Mouse (Mus musculus) neural tube, embryonic 13.5 days (tissue): ENCODE results near the gene Tbc1d30. TPM values are rescaled to one million over a fixed set of nuclear protein-coding genes. Genes with fewer than 3 reads are reported as not detected.

Source experiments
- ATAC-seq: fragments of 200-750 bp; cut with Nextera tagmentation; 2 replicates; pipeline ENCODE4 v1.8.0; 2017; ENCODE audit warnings: low read depth, mild to moderate bottlenecking, moderate TSS enrichment, moderate library complexity
- H3K27ac ChIP-seq: fragments of 300-500 bp; sonication (generic); replicated peaks from 2 replicates; pipeline ENCODE4 v1.5.1; 2015; ENCODE audit warnings: moderate library complexity, mild to moderate bottlenecking, inconsistent platforms
- H3K27me3 ChIP-seq: fragments of 300-500 bp; sonication (generic); 2 replicates; pipeline ENCODE4 v1.6.1; 2015; ENCODE audit warnings: mild to moderate bottlenecking, inconsistent platforms
- H3K36me3 ChIP-seq: fragments of 300-500 bp; sonication (generic); 2 replicates; pipeline ENCODE4 v1.6.1; 2015; ENCODE audit warnings: mild to moderate bottlenecking, inconsistent platforms
- H3K4me1 ChIP-seq: fragments of 300-500 bp; sonication (generic); replicated peaks from 2 replicates; pipeline ENCODE4 v1.6.1; 2015; ENCODE audit warnings: inconsistent platforms
- H3K4me2 ChIP-seq: fragments of 300-500 bp; sonication (generic); 2 replicates; pipeline ENCODE4 v1.6.1; 2015; ENCODE audit warnings: inconsistent platforms, mild to moderate bottlenecking, moderate library complexity
- H3K4me3 ChIP-seq: fragments of 300-500 bp; sonication (generic); 2 replicates; pipeline ENCODE4 v1.5.1; 2015; ENCODE audit warnings: mild to moderate bottlenecking, inconsistent platforms
- H3K9ac ChIP-seq: fragments of 300-500 bp; sonication (generic); 2 replicates; pipeline ENCODE4 v1.6.1; 2015; ENCODE audit warnings: moderate library complexity, mild to moderate bottlenecking, inconsistent platforms
- H3K9me3 ChIP-seq: fragments of 300-500 bp; sonication (generic); 2 replicates; pipeline ENCODE4 v1.6.1; 2016; ENCODE audit warnings: inconsistent platforms
- WGBS: fragments of 180-500 bp; shearing (Covaris S2); methylation state at CpG from one replicate; pipeline ENCODE4 v1.1.7; 2015; 5-methylcytosine and 5-hydroxymethylcytosine counted together
- polyA plus RNA-seq: library from polyadenylated mRNA; unstranded; fragments of >200 nt; fragmentation: Nextera tagmentation; extraction: Ambion mirVana; gene quantifications from 2 replicates; pipeline ENCODE4 v1.2.1, GENCODE M21; 2015

Gene Tbc1d30
- polyA plus RNA-seq, 1 experiment from 2014 or later: 14.3 TPM

DNA sequence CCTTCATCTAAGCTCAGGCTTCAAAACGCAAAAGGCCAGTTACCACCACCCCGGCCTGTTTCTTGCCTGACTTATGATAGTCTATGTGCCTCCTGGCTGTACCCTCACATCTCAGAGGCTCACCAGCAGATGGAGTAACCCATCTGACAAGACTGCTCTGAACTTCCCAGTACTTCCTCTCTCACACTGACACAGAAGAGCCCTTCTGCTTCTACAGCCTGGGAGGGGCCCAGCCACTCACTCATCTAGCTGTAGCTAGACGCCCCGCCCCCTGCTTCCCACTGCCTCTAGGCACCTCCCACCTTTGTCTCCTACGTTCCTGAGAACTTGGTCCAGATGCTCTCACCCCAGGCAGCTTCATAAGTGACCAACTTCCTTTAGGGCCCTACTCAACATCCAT, 45.6 kb downstream of the Tbc1d30 start:
- Histone ChIP-seq H3K4me2 (no peak overlapping the region), H3K9ac (no peak overlapping the region), H3K4me3 (no peak overlapping the region), H3K9me3 (no peaks in the 10 kb centered on the region), H3K4me1 (peaks cover 29% of the 10 kb centered on the region), H3K27ac (no peak overlapping the region), H3K27me3 (0 out of 2 replicates have a peak, but pooled peaks cover 5% of the 10 kb centered on the region), H3K36me3 (peaks cover 34% of the 10 kb centered on the region)
- ATAC-seq: no peak
- 26% methylated on average over 5 of the region's 5 CpGs for WGBS

GRCm38 (mm10) chr10:121303559-121303958, 47.5 kb downstream of the Tbc1d30 start:
- Histone ChIP-seq H3K36me3 (peaks cover 42% of the 10 kb centered on the region), H3K4me3 (no peak overlapping the region)
- WGBS: 86% methylated on average over 3 of the region's 3 CpGs

DNA sequence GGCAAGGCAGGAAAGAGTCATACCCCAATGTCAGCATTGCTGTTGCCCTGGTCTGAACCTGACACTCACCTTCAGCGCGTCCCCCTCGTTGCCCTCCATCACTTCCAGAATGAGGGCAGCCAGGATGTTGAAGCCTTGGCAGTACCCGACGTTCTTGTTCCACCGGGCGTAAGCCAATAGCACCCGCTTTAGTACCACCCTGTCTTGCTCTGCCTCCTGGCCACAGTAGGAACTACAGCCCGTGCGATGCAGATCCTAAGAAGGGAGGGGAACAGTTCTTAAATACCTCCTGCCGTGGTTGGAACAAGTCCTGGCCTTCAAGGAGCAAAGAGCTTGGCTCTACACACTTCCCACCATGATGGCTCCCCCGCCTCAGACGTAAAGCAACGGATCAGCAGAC, 49.2 kb downstream of the Tbc1d30 start:
- Histone ChIP-seq H3K4me1 (peaks cover 22% of the 10 kb centered on the region), H3K36me3 (peaks cover 42% of the 10 kb centered on the region), H3K27ac (no peak overlapping the region), H3K9ac (no peak overlapping the region), H3K27me3 (no peaks in the 10 kb centered on the region), H3K4me3 (no peak overlapping the region), H3K4me2 (no peak overlapping the region), H3K9me3 (no peaks in the 10 kb centered on the region)
- no peak for ATAC-seq
- WGBS: 84% methylated on average over 14 of the region's 14 CpGs

More at GRCm38 (mm10) chr10:121303559-121303958, 47.5 kb downstream of the Tbc1d30 start:
- Histone ChIP-seq H3K27me3 (no peaks in the 10 kb centered on the region), H3K4me2 (no peak overlapping the region), H3K9ac (no peak overlapping the region), H3K4me1 (peaks cover 17% of the 10 kb centered on the region), H3K27ac (no peak overlapping the region), H3K9me3 (no peaks in the 10 kb centered on the region)
- ATAC-seq: no peak

GRCm38 (mm10) chr10:121300659-121301058, 50.4 kb downstream of the Tbc1d30 start:
- no peaks in the 10 kb centered on the region for H3K27me3 ChIP-seq
- no peak for ATAC-seq
- H3K36me3 ChIP-seq: peaks cover 51% of the 10 kb centered on the region
- H3K4me2 ChIP-seq: no peak overlapping the region
- no peak overlapping the region for H3K9ac ChIP-seq
- 75% methylated on average over 7 of the region's 7 CpGs for WGBS
- H3K9me3 ChIP-seq: no peaks in the 10 kb centered on the region
- no peak overlapping the region for H3K27ac ChIP-seq
- no peak overlapping the region for H3K4me3 ChIP-seq
- peaks cover 14% of the 10 kb centered on the region for H3K4me1 ChIP-seq

- peaks cover 10% of the 10 kb centered on the region for H3K4me1 ChIP-seq
- H3K27ac ChIP-seq: peak overlapping the region; percentile 68
- H3K36me3 ChIP-seq: peaks cover 59% of the 10 kb centered on the region
- peak overlapping the region; percentile 35 for H3K9ac ChIP-seq
- no peaks in the 10 kb centered on the region for H3K27me3 ChIP-seq
- peak overlapping the region; percentile 47 for H3K4me2 ChIP-seq
- no peaks in the 10 kb centered on the region for H3K9me3 ChIP-seq
- H3K4me3 ChIP-seq: peak overlapping the region; percentile 19
- WGBS: 29% methylated on average over 25 of the region's 25 CpGs
- ATAC-seq: peak; percentile 78
Measured at GRCm38 (mm10) chr10:121297054-121297701, 53.9 kb downstream of the Tbc1d30 start.

GRCm38 (mm10) chr10:121294471-121294870, 56.6 kb downstream of the Tbc1d30 start:
- no peak overlapping the region for H3K9ac ChIP-seq
- H3K4me1 ChIP-seq: peaks cover 32% of the 10 kb centered on the region
- no peaks in the 10 kb centered on the region for H3K9me3 ChIP-seq
- no peaks in the 10 kb centered on the region for H3K27me3 ChIP-seq
- 81% methylated on average over 16 of the region's 16 CpGs for WGBS
- ATAC-seq: no peak
- peaks cover 41% of the 10 kb centered on the region for H3K36me3 ChIP-seq
- H3K4me2 ChIP-seq: no peak overlapping the region
- H3K4me3 ChIP-seq: no peak overlapping the region
- no peak overlapping the region for H3K27ac ChIP-seq

- H3K4me3 ChIP-seq: no peak overlapping the region
- no peak overlapping the region for H3K9ac ChIP-seq
- 78% methylated on average over 8 of the region's 8 CpGs for WGBS
- ATAC-seq: no peak
- H3K4me1 ChIP-seq: peaks cover 36% of the 10 kb centered on the region
- no peak overlapping the region for H3K4me2 ChIP-seq
- H3K27ac ChIP-seq: no peak overlapping the region
- no peaks in the 10 kb centered on the region for H3K9me3 ChIP-seq
- H3K27me3 ChIP-seq: no peaks in the 10 kb centered on the region
- peaks cover 37% of the 10 kb centered on the region for H3K36me3 ChIP-seq
Measured at GRCm38 (mm10) chr10:121293829-121294228, 57.2 kb downstream of the Tbc1d30 start.

DNA sequence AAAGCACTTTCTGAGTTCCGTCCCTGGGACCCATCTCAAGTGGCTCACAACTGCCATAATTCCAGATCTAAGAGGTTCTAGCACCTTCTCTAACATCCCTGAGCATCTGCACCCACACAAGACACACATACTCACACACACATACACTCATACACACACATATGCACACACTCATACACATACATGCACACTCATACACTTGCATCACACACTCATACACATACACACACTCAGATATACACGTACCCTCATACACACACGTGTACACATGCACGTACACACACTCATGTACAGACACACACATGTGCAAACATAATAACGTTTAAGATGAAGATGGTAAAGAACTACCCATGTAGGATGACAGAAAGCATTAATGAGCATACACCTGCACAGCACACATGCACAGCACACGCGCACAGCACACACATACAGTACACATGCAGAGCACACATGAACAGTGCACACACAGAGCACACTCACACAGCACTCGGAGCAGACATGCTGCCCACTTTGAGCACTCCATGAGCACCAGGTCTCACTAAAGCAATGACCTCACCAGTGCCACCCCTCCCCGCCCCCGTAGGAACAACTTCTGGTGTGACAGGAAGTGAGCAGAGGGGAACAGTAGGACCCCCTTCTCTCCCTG, 59.7 kb downstream of the Tbc1d30 start:
- H3K4me3 ChIP-seq: no peak overlapping the region
- peaks cover 57% of the 10 kb centered on the region for H3K36me3 ChIP-seq
- WGBS: 83% methylated on average over 10 of the region's 10 CpGs
- peak overlapping the region; percentile 33; the same call in 1 of the 2 replicates for H3K4me2 ChIP-seq
- peak overlapping the region; percentile 85 for H3K27ac ChIP-seq
- H3K9me3 ChIP-seq: no peaks in the 10 kb centered on the region
- H3K9ac ChIP-seq: 0 out of 2 replicates have a peak overlapping the region, but pooled peaks have one; percentile 26
- peaks cover 29% of the 10 kb centered on the region for H3K4me1 ChIP-seq
- ATAC-seq: peak; percentile 44; the same call in 1 of the 2 replicates
- H3K27me3 ChIP-seq: no peaks in the 10 kb centered on the region

GRCm38 (mm10) chr10:121290682-121291078, 60.4 kb downstream of the Tbc1d30 start:
- Histone ChIP-seq H3K27me3 (no peaks in the 10 kb centered on the region), H3K4me1 (peaks cover 29% of the 10 kb centered on the region), H3K4me2 (peak overlapping the region; percentile 33), H3K9ac (0 out of 2 replicates have a peak overlapping the region, but pooled peaks have one; percentile 26), H3K27ac (peak overlapping the region; percentile 85), H3K9me3 (no peaks in the 10 kb centered on the region), H3K36me3 (peaks cover 55% of the 10 kb centered on the region), H3K4me3 (no peak overlapping the region; the same call in 1 of the 2 replicates)
- peak; percentile 77 for ATAC-seq
- 28% methylated on average over 20 of the region's 20 CpGs for WGBS

- peaks cover 29% of the 10 kb centered on the region for H3K4me1 ChIP-seq
- H3K4me3 ChIP-seq: no peak overlapping the region
- 0 out of 2 replicates have a peak overlapping the region, but pooled peaks have one; percentile 26 for H3K9ac ChIP-seq
- H3K9me3 ChIP-seq: no peaks in the 10 kb centered on the region
- peak overlapping the region; percentile 33; the same call in 1 of the 2 replicates for H3K4me2 ChIP-seq
- H3K36me3 ChIP-seq: peaks cover 55% of the 10 kb centered on the region
- ATAC-seq: peak; percentile 51; the same call in 1 of the 2 replicates
- H3K27me3 ChIP-seq: no peaks in the 10 kb centered on the region
- WGBS: 46% methylated on average over 3 of the region's 4 CpGs
- peak overlapping the region; percentile 85 for H3K27ac ChIP-seq
Measured at GRCm38 (mm10) chr10:121289970-121290681, 61.0 kb downstream of the Tbc1d30 start.

GRCm38 (mm10) chr10:121282926-121283325, 68.2 kb downstream of the Tbc1d30 start:
- WGBS: 80% methylated on average over 6 of the region's 6 CpGs
- Histone ChIP-seq H3K9me3 (no peaks in the 10 kb centered on the region), H3K4me3 (no peak overlapping the region), H3K27ac (no peak overlapping the region), H3K4me1 (no peaks in the 10 kb centered on the region), H3K27me3 (no peaks in the 10 kb centered on the region), H3K36me3 (peaks cover 62% of the 10 kb centered on the region), H3K9ac (no peak overlapping the region), H3K4me2 (no peak overlapping the region)
- no peak for ATAC-seq

DNA sequence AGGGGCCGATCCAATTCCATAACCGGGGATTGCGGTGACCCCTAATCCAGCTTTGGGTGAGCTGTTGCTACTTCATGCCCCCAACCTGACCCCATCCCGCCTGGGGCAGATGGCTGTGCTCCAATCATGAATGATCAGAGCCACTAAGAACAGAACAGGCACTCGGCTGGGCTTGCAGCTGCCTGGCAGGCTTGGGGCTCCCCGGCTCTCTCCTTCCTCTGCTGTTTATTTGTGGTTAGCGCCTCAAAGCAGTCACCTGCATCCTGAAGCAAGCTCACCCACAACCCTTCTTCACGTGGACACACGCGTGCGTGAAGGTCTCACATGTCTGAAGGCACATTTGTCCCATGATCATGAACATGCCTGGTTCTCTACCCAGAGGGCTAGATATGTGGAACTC, 68.6 kb downstream of the Tbc1d30 start:
- WGBS: 77% methylated on average over 11 of the region's 11 CpGs
- peaks cover 57% of the 10 kb centered on the region for H3K36me3 ChIP-seq
- no peaks in the 10 kb centered on the region for H3K27me3 ChIP-seq

More for the DNA sequence above, 68.6 kb downstream of the Tbc1d30 start:
- H3K27ac ChIP-seq: no peak overlapping the region
- no peak overlapping the region for H3K4me3 ChIP-seq
- ATAC-seq: no peak
- H3K9me3 ChIP-seq: no peaks in the 10 kb centered on the region
- H3K4me2 ChIP-seq: no peak overlapping the region
- H3K4me1 ChIP-seq: no peaks in the 10 kb centered on the region
- no peak overlapping the region for H3K9ac ChIP-seq
